Mouse (Mus musculus): ENCODE measurements at regions not wholly inside any gene's neighbourhood (a gene's known extent, or its start where the extent isn't known, plus 50 kb on each side); places are given as distances from the start of the nearest gene placed in this dataset.
A peak's percentile ranks its signal among the peaks of the same experiment; 100 is the strongest.

DNA sequence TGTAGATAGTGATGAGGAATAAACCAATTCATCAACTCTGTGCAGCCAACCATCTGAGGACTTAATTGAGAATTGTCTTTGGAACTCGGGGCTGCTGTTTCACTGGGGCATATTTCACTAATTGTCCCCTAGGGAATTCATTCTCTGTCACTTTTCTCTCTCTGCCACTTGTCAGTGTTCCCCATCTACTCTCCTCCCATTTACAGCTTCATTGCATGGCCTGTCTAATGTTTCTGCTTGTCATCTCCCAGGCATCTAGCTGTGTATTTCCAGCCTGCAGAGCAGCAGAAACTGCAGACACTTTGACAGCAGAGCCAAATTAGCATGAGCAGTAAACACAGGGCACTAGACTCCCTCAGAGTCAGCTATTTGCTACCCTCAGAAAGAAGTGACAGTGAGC, 1105.2 kb downstream of the Ntrk3 start:
- H3K9me3 ChIP-seq (replicated peaks; ENCODE audit: control insufficient read depth, low read length, poor library complexity, severe bottlenecking), result no peaks in the 10 kb centered on the region
- H3K27me3 ChIP-seq (ENCODE audit: control insufficient read depth, insufficient read depth, low read depth, low read length), result no peaks in the 10 kb centered on the region
- no peaks in the 10 kb centered on the region for H3K36me3 ChIP-seq (ENCODE audit: control insufficient read depth, insufficient read depth, low read length)
- H3K4me3 ChIP-seq (ENCODE audit: low read depth, low read length), result no peak overlapping the region
- no peak overlapping the region for H3K27ac ChIP-seq (ENCODE audit: low read length)
- 28% methylated on average over 1 of the region's 1 CpGs for WGBS
- no peak overlapping the region for H3K9ac ChIP-seq (ENCODE audit: low read depth, low read length)
- H3K4me2 ChIP-seq (ENCODE audit: low read length), result no peak overlapping the region
- ATAC-seq, result no peak
- peaks cover 3% of the 10 kb centered on the region; the same call in 1 of the 2 replicates for H3K4me1 ChIP-seq (ENCODE audit: control insufficient read depth, insufficient read depth, low read length)

DNA sequence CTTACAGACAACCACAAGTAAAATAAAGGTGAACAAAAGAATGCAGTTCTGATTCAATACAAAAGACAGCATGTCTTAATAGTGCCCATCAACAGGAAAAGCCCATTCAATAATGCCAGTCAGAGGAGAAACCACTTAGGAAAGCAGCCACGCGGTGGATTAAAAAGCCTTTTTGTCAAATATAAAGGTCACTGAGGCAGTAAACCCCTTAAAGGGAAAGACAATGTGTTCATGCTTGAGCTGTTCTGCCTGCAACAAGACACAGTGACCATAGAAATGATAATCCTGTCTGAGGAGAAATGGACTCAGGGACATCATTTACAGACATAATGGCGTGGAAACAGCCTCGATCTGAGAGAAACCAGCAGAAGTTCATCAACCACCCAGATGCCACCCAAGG, 1114.3 kb downstream of the Ntrk3 start:
- no peaks in the 10 kb centered on the region for H3K9me3 ChIP-seq (replicated peaks; ENCODE audit: control insufficient read depth, low read length, poor library complexity, severe bottlenecking)
- H3K4me2 ChIP-seq (ENCODE audit: low read length), result no peak overlapping the region
- WGBS, result 10% methylated on average over 4 of the region's 4 CpGs
- peaks cover 8% of the 10 kb centered on the region; the same call in 1 of the 2 replicates for H3K4me1 ChIP-seq (ENCODE audit: control insufficient read depth, insufficient read depth, low read length)
- H3K27me3 ChIP-seq (ENCODE audit: control insufficient read depth, insufficient read depth, low read depth, low read length), result no peaks in the 10 kb centered on the region
- no peaks in the 10 kb centered on the region for H3K36me3 ChIP-seq (ENCODE audit: control insufficient read depth, insufficient read depth, low read length)
- no peak for ATAC-seq
- H3K4me3 ChIP-seq (ENCODE audit: low read depth, low read length), result no peak overlapping the region
- H3K27ac ChIP-seq (ENCODE audit: low read length), result 0 out of 2 replicates have a peak overlapping the region, but pooled peaks have one; percentile 19
- H3K9ac ChIP-seq (ENCODE audit: low read depth, low read length), result no peak overlapping the region

DNA sequence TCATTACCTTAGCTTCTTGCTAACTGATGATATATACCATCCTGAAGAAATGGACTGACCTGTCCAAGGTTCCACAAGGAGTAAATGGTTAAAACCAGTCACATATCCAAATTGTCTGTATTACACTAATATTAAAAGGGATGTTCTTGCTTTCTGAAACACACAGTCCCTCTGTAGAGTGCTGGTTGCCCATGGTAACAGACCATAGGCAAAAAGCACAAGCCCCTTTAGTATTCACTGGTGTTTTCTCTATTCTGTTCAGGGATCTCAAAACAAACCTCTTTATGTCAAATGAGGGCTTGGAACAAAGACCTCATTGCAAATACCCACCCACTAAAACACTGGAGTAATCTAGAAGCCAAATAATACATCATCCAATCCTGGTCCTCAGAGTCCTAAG, 1114.9 kb downstream of the Ntrk3 start:
- peaks cover 8% of the 10 kb centered on the region; the same call in 1 of the 2 replicates for H3K4me1 ChIP-seq (ENCODE audit: control insufficient read depth, insufficient read depth, low read length)
- H3K9ac ChIP-seq (ENCODE audit: low read depth, low read length), result no peak overlapping the region
- peak; percentile 80; the same call in 1 of the 2 replicates for ATAC-seq
- H3K27me3 ChIP-seq (ENCODE audit: control insufficient read depth, insufficient read depth, low read depth, low read length), result no peaks in the 10 kb centered on the region
- no peak overlapping the region for H3K4me2 ChIP-seq (ENCODE audit: low read length)
- H3K9me3 ChIP-seq (replicated peaks; ENCODE audit: control insufficient read depth, low read length, poor library complexity, severe bottlenecking), result no peaks in the 10 kb centered on the region
- peak overlapping the region; percentile 19; the same call in 1 of the 2 replicates for H3K27ac ChIP-seq (ENCODE audit: low read length)
- H3K4me3 ChIP-seq (ENCODE audit: low read depth, low read length), result no peak overlapping the region
- H3K36me3 ChIP-seq (ENCODE audit: control insufficient read depth, insufficient read depth, low read length), result no peaks in the 10 kb centered on the region

DNA sequence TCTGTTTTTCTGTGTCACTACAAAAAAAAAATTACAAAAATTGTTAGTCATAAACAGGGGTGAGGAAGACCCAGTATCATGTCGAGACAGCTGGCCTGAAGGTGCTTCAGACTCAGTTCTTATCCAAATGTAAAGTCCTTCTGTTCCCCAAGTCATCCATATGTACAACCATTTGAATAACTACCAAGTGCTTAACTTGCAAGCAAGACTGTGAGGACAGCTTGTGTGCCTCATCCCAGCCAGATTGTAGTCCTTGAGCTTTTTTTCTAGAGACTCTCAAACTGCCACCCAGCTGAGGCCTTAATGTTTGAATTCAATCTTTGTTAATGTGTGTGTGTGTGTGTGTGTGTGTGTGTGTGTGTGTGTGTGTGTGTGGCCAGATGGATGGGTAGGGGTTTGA, 1164.9 kb downstream of the Ntrk3 start:
- H3K9ac ChIP-seq (ENCODE audit: low read depth, low read length), result no peak overlapping the region
- H3K27me3 ChIP-seq (ENCODE audit: control insufficient read depth, insufficient read depth, low read depth, low read length), result no peaks in the 10 kb centered on the region
- H3K27ac ChIP-seq (ENCODE audit: low read length), result no peak overlapping the region
- no peak overlapping the region for H3K4me3 ChIP-seq (ENCODE audit: low read depth, low read length)
- no peaks in the 10 kb centered on the region for H3K36me3 ChIP-seq (ENCODE audit: control insufficient read depth, insufficient read depth, low read length)
- no peak overlapping the region for H3K4me2 ChIP-seq (ENCODE audit: low read length)
- 81% methylated on average over 1 of the region's 1 CpGs for WGBS
- H3K9me3 ChIP-seq (replicated peaks; ENCODE audit: control insufficient read depth, low read length, poor library complexity, severe bottlenecking), result no peaks in the 10 kb centered on the region
- no peak for ATAC-seq
- H3K4me1 ChIP-seq (ENCODE audit: control insufficient read depth, insufficient read depth, low read length), result no peaks in the 10 kb centered on the region

DNA sequence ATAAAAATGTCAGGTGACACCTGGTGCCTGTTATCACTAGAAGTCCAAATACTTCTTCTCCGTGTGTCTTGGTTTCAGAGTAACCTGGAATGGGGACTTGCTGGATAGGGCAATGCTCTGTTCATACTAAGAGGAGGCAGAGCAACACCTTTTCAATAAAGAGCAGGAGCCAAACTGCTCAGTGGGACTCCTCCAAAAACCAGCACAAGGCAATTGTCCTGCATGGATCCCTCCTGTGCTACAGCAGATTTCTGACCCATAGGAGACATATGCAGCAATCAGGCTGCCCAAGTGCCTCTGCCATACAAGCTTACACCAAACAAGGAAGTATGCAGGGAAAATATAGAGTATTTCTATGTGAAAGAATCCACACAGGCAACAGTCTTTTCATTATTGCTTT, 1178.7 kb downstream of the Ntrk3 start:
- Histone ChIP-seq H3K27ac (ENCODE audit: low read length) (no peak overlapping the region), H3K27me3 (ENCODE audit: control insufficient read depth, insufficient read depth, low read depth, low read length) (no peaks in the 10 kb centered on the region), H3K9ac (ENCODE audit: low read depth, low read length) (no peak overlapping the region), H3K9me3 (replicated peaks; ENCODE audit: control insufficient read depth, low read length, poor library complexity, severe bottlenecking) (no peaks in the 10 kb centered on the region), H3K4me1 (ENCODE audit: control insufficient read depth, insufficient read depth, low read length) (no peaks in the 10 kb centered on the region), H3K36me3 (ENCODE audit: control insufficient read depth, insufficient read depth, low read length) (no peaks in the 10 kb centered on the region), H3K4me3 (ENCODE audit: low read depth, low read length) (no peak overlapping the region), H3K4me2 (ENCODE audit: low read length) (no peak overlapping the region)
- 74% methylated on average over 1 of the region's 1 CpGs for WGBS
- no peak for ATAC-seq

DNA sequence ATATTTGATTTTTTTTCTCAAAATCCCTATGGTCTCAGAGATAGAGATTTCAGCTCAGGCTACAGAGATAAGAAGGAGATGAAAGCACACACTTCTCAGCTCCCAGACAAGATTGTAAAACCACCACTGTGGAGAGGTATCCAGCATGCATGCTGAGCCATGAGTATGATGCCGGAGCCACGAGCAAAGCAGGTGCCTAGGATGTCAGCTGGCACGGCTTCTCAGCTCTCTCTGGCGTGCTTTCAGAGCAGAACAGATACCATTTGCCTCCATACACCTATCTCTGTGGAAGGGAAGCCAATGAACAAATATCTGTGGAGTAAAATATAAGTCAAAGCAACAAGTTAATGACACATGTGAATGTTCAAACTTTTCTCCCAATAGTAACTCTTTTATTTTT, 1179.3 kb downstream of the Ntrk3 start:
- Histone ChIP-seq H3K27ac (ENCODE audit: low read length) (no peak overlapping the region), H3K4me2 (ENCODE audit: low read length) (no peak overlapping the region), H3K27me3 (ENCODE audit: control insufficient read depth, insufficient read depth, low read depth, low read length) (no peaks in the 10 kb centered on the region), H3K36me3 (ENCODE audit: control insufficient read depth, insufficient read depth, low read length) (no peaks in the 10 kb centered on the region), H3K9ac (ENCODE audit: low read depth, low read length) (no peak overlapping the region), H3K9me3 (replicated peaks; ENCODE audit: control insufficient read depth, low read length, poor library complexity, severe bottlenecking) (no peaks in the 10 kb centered on the region), H3K4me1 (ENCODE audit: control insufficient read depth, insufficient read depth, low read length) (no peaks in the 10 kb centered on the region), H3K4me3 (ENCODE audit: low read depth, low read length) (no peak overlapping the region)
- no peak for ATAC-seq
- 52% methylated on average over 4 of the region's 4 CpGs for WGBS

DNA sequence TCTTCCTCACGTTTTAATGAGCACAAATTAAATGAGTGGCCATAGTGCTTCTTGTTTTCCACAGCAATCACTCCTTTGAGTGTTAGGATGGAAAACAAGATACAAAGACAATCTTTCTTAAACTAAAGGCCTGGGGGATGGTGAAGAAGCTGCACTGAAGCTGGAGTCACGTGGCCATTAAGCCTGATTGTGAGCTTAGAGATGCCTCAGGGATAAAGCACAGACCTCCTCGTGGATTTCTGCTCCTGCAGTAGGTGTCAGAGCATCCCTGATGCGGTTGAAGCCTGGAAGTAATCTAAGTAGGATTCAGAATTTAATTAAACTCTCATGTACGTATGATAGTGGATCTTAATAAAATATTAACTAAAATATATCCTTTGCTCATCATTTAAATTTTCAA, 1200.9 kb downstream of the Ntrk3 start:
- Histone ChIP-seq H3K27ac (ENCODE audit: low read length) (peak overlapping the region; percentile 47), H3K4me2 (ENCODE audit: low read length) (no peak overlapping the region), H3K4me3 (ENCODE audit: low read depth, low read length) (no peak overlapping the region), H3K27me3 (ENCODE audit: control insufficient read depth, insufficient read depth, low read depth, low read length) (no peaks in the 10 kb centered on the region), H3K36me3 (ENCODE audit: control insufficient read depth, insufficient read depth, low read length) (no peaks in the 10 kb centered on the region), H3K9ac (ENCODE audit: low read depth, low read length) (no peak overlapping the region), H3K9me3 (replicated peaks; ENCODE audit: control insufficient read depth, low read length, poor library complexity, severe bottlenecking) (no peaks in the 10 kb centered on the region), H3K4me1 (ENCODE audit: control insufficient read depth, insufficient read depth, low read length) (peaks cover 8% of the 10 kb centered on the region)
- WGBS, result 24% methylated on average over 5 of the region's 5 CpGs
- ATAC-seq, result no peak

DNA sequence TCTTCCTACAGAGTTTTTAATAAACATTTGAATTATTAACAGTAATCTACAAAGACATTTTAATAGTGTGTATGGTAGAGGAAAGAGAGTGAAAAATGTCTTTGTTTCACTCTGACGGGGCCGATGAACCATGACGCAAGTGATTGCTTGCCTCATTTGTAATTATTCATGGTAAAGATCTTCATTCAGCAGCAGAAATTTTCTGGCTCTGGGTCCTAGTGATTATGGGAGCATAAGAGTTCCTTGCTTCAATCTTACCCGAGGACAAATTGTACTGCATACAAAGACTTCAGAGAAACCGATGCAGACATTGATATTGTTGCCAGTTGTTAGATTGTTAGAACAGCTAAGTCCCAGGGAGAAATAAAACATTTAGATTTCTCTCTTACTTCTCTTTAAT, 1209.9 kb downstream of the Ntrk3 start:
- no peak for ATAC-seq
- WGBS, result 50% methylated on average over 5 of the region's 5 CpGs
- Histone ChIP-seq H3K4me1 (ENCODE audit: control insufficient read depth, insufficient read depth, low read length) (no peaks in the 10 kb centered on the region), H3K9me3 (replicated peaks; ENCODE audit: control insufficient read depth, low read length, poor library complexity, severe bottlenecking) (no peaks in the 10 kb centered on the region), H3K4me2 (ENCODE audit: low read length) (no peak overlapping the region), H3K27me3 (ENCODE audit: control insufficient read depth, insufficient read depth, low read depth, low read length) (no peaks in the 10 kb centered on the region), H3K36me3 (ENCODE audit: control insufficient read depth, insufficient read depth, low read length) (no peaks in the 10 kb centered on the region), H3K4me3 (ENCODE audit: low read depth, low read length) (no peak overlapping the region), H3K27ac (ENCODE audit: low read length) (no peak overlapping the region), H3K9ac (ENCODE audit: low read depth, low read length) (no peak overlapping the region)

DNA sequence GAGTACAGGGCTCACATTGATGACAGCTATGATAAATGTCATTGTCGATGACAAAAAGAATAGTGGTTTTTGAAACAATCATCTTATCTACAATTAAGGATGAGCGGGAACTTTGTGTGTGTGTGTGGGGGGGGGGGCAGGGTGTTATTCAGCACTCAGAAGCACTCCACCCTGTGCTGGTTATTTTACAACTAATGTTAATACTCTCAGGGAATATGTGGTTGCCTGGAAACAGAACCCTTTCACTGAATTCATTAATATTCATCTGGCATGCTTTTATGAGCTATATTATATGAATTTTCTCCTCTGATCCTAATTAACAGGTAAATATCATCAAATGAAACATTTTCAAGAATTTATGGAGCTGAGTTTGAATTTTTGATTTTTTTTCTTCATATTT, 1228.2 kb downstream of the Ntrk3 start:
- Histone ChIP-seq H3K9me3 (replicated peaks; ENCODE audit: control insufficient read depth, low read length, poor library complexity, severe bottlenecking) (no peaks in the 10 kb centered on the region), H3K4me1 (ENCODE audit: control insufficient read depth, insufficient read depth, low read length) (peaks cover 5% of the 10 kb centered on the region; the same call in 1 of the 2 replicates), H3K27me3 (ENCODE audit: control insufficient read depth, insufficient read depth, low read depth, low read length) (no peaks in the 10 kb centered on the region), H3K9ac (ENCODE audit: low read depth, low read length) (no peak overlapping the region), H3K36me3 (ENCODE audit: control insufficient read depth, insufficient read depth, low read length) (no peaks in the 10 kb centered on the region), H3K4me3 (ENCODE audit: low read depth, low read length) (no peak overlapping the region), H3K4me2 (ENCODE audit: low read length) (no peak overlapping the region), H3K27ac (ENCODE audit: low read length) (no peak overlapping the region)
- ATAC-seq, result no peak
- WGBS, result 56% methylated on average over 2 of the region's 2 CpGs

DNA sequence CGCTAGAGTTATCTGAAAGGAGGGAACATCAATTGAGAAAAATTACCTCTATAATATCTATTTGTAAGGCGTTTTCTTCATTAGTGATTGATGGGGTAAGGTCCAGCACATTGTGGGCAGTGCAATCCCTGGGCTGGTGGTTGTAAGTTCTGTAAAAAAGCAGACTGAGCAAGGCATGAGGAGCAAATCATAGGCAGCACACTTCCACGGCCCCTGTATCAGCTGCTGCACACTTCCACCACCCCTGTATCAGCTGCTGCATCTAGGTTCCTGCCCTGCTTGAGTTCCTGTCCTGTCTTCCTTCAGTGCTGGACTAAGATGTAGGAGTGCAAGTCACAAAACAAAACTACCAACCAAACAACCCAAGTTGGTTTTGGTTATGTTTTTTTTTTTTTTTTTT, 1230.2 kb downstream of the Ntrk3 start:
- no peak for ATAC-seq
- H3K27me3 ChIP-seq (ENCODE audit: control insufficient read depth, insufficient read depth, low read depth, low read length), result no peaks in the 10 kb centered on the region
- H3K4me2 ChIP-seq (ENCODE audit: low read length), result no peak overlapping the region
- no peaks in the 10 kb centered on the region for H3K9me3 ChIP-seq (replicated peaks; ENCODE audit: control insufficient read depth, low read length, poor library complexity, severe bottlenecking)
- peaks cover 5% of the 10 kb centered on the region; the same call in 1 of the 2 replicates for H3K4me1 ChIP-seq (ENCODE audit: control insufficient read depth, insufficient read depth, low read length)
- no peaks in the 10 kb centered on the region for H3K36me3 ChIP-seq (ENCODE audit: control insufficient read depth, insufficient read depth, low read length)
- no peak overlapping the region for H3K27ac ChIP-seq (ENCODE audit: low read length)
- no peak overlapping the region for H3K9ac ChIP-seq (ENCODE audit: low read depth, low read length)
- H3K4me3 ChIP-seq (ENCODE audit: low read depth, low read length), result no peak overlapping the region
- WGBS, result 77% methylated on average over 3 of the region's 3 CpGs
